Mouse (Mus musculus) liver, postnatal 0 days (tissue): ENCODE results near the gene Frk.

Source experiments
- CTCF ChIP-seq: sonication (generic); IDR thresholded peaks from 2 replicates; pipeline ENCODE4 v1.5.1; 2016; ENCODE audit warnings: antibody characterized with exemption, low read depth
- EP300 ChIP-seq: IDR thresholded peaks from 2 replicates; pipeline ENCODE4 v1.6.1; 2016; ENCODE audit warnings: antibody characterized with exemption, low read depth, mild to moderate bottlenecking

GRCm38 (mm10) chr10:34618490-34618889, 135.3 kb downstream of the Frk start:
- TF ChIP-seq CTCF (no peak), EP300 (no peak)
